Mouse (Mus musculus) embryonic facial prominence, embryonic 11.5 days (tissue): ENCODE measurements around the gene Camk1. TPM values are rescaled to one million over a fixed set of nuclear protein-coding genes. Genes with fewer than 3 reads are reported as not detected.

ENCODE experiments used
- ATAC-seq: fragments of 200-750 bp; cut with Nextera tagmentation; replicated peaks from 2 replicates; pipeline ENCODE4 v1.8.0; 2017; ENCODE audit warnings: low read depth; ENCODE audit not compliant: insufficient number of reproducible peaks, low FRiP score, low TSS enrichment
- DNase-seq: peaks from one replicate; pipeline ENCODE4 v3.0.0-alpha.2; 2015; ENCODE audit warnings: low spot score
- H3K27ac ChIP-seq: fragments of 300-500 bp; sonication (generic); replicated peaks from 2 replicates; pipeline ENCODE4 v1.5.1; 2014; ENCODE audit warnings: mild to moderate bottlenecking, low read depth, low read length, control low read depth
- H3K27me3 ChIP-seq: fragments of 300-500 bp; sonication (generic); 2 replicates; pipeline ENCODE4 v1.6.1; 2014; ENCODE audit warnings: mild to moderate bottlenecking, low read length, moderate library complexity, mixed read lengths; ENCODE audit not compliant: control insufficient read depth, insufficient read depth
- H3K36me3 ChIP-seq: fragments of 300-500 bp; sonication (generic); replicated peaks from 2 replicates; pipeline ENCODE4 v1.6.1; 2014; ENCODE audit warnings: low read depth, mild to moderate bottlenecking, low read length, moderate library complexity, mixed read lengths; ENCODE audit not compliant: control insufficient read depth, insufficient read depth
- H3K4me1 ChIP-seq: fragments of 300-500 bp; sonication (generic); 2 replicates; pipeline ENCODE4 v1.6.1; 2014; ENCODE audit warnings: low read length, mixed read lengths; ENCODE audit not compliant: control insufficient read depth, insufficient read depth
- H3K4me2 ChIP-seq: fragments of 300-500 bp; sonication (generic); 2 replicates; pipeline ENCODE4 v1.6.1; 2014; ENCODE audit warnings: low read depth, mild to moderate bottlenecking, control low read depth, low read length, moderate library complexity
- H3K4me3 ChIP-seq: fragments of 300-500 bp; sonication (generic); 2 replicates; pipeline ENCODE4 v1.5.1; 2014; ENCODE audit warnings: low read depth, low read length, control low read depth
- H3K9ac ChIP-seq: fragments of 300-500 bp; sonication (generic); replicated peaks from 2 replicates; pipeline ENCODE4 v1.6.1; 2014; ENCODE audit warnings: mild to moderate bottlenecking, control low read depth, low read length
- H3K9me3 ChIP-seq: fragments of 300-500 bp; sonication (generic); replicated peaks from 2 replicates; pipeline ENCODE4 v1.6.1; 2016; ENCODE audit warnings: mild to moderate bottlenecking, low read length, inconsistent platforms, mixed read lengths; ENCODE audit not compliant: control insufficient read depth
- WGBS: fragments of 180-500 bp; shearing (Covaris S2); extraction: QIAGEN DNeasy Blood & Tissue Kit; methylation state at CpG from one replicate; pipeline ENCODE4 v1.1.7; 2014; 5-methylcytosine and 5-hydroxymethylcytosine counted together
- polyA plus RNA-seq: library from polyadenylated mRNA; unstranded; fragments of >200 nt; fragmentation: Nextera tagmentation; extraction: Ambion mirVana; gene quantifications from 2 replicates; pipeline ENCODE4 v1.2.1, GENCODE M21; 2014

The Camk1 gene
- polyA plus RNA-seq, 1 experiment from 2014 or later, result 73.5 TPM

DNA sequence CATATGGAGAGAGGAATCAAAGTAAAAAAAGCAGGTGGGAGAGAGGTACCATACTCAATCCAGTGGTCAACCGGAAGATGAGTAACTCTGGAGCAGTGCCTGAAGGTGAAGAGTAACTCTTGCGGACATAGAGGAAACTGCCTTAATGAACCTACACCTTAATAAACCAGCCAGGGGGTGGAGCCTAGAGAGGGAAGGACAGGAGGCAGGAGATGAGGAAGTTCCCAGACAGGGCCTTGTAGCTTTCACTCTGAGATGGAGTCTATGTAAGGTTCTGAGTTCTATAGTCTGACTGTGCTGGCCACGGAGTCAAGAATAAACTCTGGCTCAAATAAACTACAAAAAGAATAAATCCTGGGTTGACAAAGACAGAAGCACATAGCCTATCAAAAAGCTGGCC is 58.9 kb downstream of the Camk1 start:
- 79% methylated on average over 3 of the region's 3 CpGs for WGBS
- Histone ChIP-seq H3K4me1 (no peaks in the 10 kb centered on the region; the same call in 1 of the 2 replicates), H3K36me3 (no peaks in the 10 kb centered on the region), H3K4me3 (no peak overlapping the region), H3K9me3 (no peaks in the 10 kb centered on the region), H3K4me2 (no peak overlapping the region), H3K9ac (no peak overlapping the region), H3K27ac (no peak overlapping the region), H3K27me3 (peaks cover 23% of the 10 kb centered on the region)
- DNase-seq (no peak), ATAC-seq (no peak)

Other genes with a start within 250 kb of the Camk1 start
- gene Lhfpl4, start 148.6 kb downstream of the Camk1 start, polyA plus RNA-seq, result 1.2 and 1.5 TPM in 2 replicates
- gene Mtmr14, start 106.1 kb downstream of the Camk1 start, polyA plus RNA-seq, result 42.5 and 44.8 TPM in 2 replicates
- 0.10 and 0.14 TPM in 2 replicates for gene Cpne9, start 61.7 kb downstream of the Camk1 start, polyA plus RNA-seq
- 17.6 and 21.3 TPM in 2 replicates for gene Brpf1, start 36.8 kb downstream of the Camk1 start, polyA plus RNA-seq
- gene Ogg1, start 17.0 kb downstream of the Camk1 start, polyA plus RNA-seq, result 13.0 and 14.6 TPM in 2 replicates
- gene Tada3, start 33.9 kb upstream of the Camk1 start, polyA plus RNA-seq, result 44.3 and 51.0 TPM in 2 replicates
- 201 and 203 TPM in 2 replicates for gene Arpc4, start 34.1 kb upstream of the Camk1 start, polyA plus RNA-seq
- 2.2 and 2.7 TPM in 2 replicates for gene Ttll3, start 45.3 kb upstream of the Camk1 start, polyA plus RNA-seq
- 25.7 and 27.2 TPM in 2 replicates for gene Rpusd3, start 75.4 kb upstream of the Camk1 start, polyA plus RNA-seq
- gene Cidec, start 91.8 kb upstream of the Camk1 start, polyA plus RNA-seq, result not detected in 2 replicates
- 72.6 and 77.6 TPM in 2 replicates for gene Jagn1, start 98.6 kb upstream of the Camk1 start, polyA plus RNA-seq
- gene Il17re, start 114.5 kb upstream of the Camk1 start, polyA plus RNA-seq, result 1.2 and 2.3 TPM in 2 replicates
- 1.3 and 3.5 TPM in 2 replicates for gene Il17rc, start 127.4 kb upstream of the Camk1 start, polyA plus RNA-seq
- 13.1 and 16.2 TPM in 2 replicates for gene Creld1, start 139.3 kb upstream of the Camk1 start, polyA plus RNA-seq
- 0.90 and 1.3 TPM in 2 replicates for gene Prrt3, start 157.9 kb upstream of the Camk1 start, polyA plus RNA-seq
- 83.2 and 85.8 TPM in 2 replicates for gene Emc3, start 187.7 kb upstream of the Camk1 start, polyA plus RNA-seq
- 14.6 and 17.7 TPM in 2 replicates for gene Fancd2, start 187.7 kb upstream of the Camk1 start, polyA plus RNA-seq